Mouse (Mus musculus) spleen, postnatal 14 days (tissue): ENCODE results near the gene Zbed5.
"Not testable (repeated sequence)": the region's sequence is repeated elsewhere in the genome, so short reads cannot be mapped to it uniquely, and the experiment has no call there.

ENCODE experiments used
- DNase-seq, 2 experiments: peaks; one replicate each; pipeline ENCODE4 v3.0.0; 2021 to 2022; ENCODE audit warnings: low spot score in 2 of 2

Gene Zbed5

DNA sequence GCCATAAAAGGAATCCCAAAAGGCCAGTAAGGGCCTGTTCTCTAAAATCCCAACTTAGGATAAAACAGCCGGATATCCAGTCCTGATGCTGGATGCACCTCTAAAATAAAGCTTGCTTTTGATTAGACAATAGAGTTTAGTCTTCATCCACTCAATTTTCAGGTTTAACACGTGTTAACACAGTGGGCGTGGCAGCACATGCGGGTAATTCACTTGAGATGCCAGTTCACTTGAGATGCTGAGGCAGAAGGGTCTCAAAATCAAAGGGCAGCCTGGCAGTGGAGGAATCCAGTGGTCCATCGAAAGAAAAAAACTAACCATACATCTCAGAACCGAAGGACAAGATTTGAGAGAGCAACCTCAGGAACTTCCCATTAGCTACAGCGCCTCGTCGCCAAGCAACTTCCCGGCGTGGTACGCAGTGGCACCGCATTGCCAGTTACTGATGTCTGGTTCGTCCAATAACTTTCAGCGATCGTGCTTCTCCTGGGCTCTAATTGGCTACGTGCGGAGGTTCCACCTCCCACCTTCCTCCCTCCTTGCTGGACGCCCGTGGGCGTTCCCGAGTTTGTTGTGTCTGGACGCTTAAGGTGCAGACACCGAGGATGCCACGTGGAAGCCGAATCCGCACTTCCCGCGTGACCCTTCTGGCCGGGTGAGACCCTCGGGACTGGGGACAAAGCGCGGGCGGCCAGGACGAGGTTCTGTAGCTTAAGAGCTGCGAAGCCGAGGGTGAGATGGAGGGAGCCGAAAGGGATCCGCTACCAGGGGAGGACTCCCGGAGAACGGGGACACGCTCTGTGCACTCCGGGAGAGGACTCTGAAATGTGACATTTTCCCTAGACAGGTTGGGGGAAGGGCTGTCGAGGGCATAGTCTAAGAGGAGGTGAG, at the start of gene Zbed5:
Zbed5 (plus strand) TSS at position 526 of the 891 bp plus-strand sequence.
- peak; percentile 55 to 65 for DNase-seq

DNA sequence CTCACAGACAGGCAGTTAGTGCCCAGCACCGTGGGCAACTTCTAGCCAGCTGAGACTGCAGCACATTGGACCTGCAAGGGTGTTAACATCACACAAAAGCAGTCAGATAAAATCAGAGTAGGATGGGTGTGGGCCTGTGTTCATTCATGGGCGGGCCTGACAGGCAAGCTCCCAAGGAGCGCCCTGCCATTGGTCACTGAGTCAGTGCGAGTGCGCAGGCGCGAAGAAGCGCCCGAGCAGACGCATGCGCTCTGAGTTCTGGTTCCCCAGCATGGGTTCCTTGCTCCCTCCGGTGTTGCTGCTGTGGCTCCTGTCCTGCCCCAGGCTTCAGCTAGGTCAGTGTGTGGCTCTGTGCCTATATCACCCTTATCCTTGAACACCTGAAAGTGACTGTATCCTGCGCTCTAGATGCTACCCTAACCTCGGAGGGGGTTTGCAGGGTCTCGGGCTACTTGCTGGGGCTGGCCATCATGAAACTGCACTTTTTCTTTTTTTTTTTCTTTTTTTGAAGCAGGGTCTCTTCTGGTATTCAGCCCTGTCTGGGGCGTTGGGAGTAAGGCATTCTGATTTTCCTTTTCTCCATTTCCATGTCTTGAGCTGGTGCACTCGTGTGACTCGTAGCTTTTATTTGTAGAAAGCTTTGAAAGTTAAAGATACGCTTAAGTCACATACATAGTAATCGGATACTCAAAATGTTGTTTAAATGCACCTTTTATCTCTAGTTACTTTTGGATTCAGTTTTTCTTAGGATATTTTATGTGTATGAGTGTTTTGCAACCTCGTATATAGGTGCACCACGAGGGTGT, 48.6 kb upstream of the Zbed5 start, which contains the start of gene Sumf2:
Sumf2 (plus strand) TSS at position 235 of the 806 bp plus-strand sequence.
- peak; percentile 91 to 92 for DNase-seq

DNA sequence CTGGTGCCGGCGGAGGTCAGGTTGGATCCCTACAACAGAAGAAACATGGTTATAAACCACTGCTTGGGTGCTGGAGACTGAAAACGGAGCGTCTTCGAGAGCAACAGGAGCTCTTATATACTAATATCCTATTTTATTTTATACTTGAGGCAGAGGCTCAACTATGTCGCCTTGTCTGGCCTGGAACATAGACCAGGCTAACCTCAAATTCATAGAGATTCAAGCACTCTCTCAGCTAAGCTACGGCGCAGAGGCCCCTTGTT, 48.0 kb upstream of the Zbed5 start:
- DNase-seq = no peak

DNA sequence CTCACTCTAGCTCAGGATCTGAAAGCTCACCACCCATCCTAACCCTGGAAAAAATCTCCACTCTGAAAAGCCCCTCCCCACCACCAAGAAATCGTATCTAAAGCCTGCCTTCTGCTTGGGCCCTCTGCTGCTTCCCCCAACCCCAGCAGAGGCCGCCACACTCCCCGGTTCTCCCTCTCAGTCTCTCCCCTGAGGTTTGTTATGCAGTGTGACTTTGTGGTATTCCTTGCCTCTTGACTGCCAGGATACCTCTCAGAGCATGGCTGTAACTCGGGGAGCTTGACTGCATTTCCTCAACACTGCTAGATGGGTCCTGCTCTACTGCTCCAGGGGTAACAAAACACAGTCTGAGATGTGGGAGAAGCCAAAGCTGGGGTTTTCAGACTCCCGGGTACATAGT, 40.4 kb upstream of the Zbed5 start:
- no peak for DNase-seq

DNA sequence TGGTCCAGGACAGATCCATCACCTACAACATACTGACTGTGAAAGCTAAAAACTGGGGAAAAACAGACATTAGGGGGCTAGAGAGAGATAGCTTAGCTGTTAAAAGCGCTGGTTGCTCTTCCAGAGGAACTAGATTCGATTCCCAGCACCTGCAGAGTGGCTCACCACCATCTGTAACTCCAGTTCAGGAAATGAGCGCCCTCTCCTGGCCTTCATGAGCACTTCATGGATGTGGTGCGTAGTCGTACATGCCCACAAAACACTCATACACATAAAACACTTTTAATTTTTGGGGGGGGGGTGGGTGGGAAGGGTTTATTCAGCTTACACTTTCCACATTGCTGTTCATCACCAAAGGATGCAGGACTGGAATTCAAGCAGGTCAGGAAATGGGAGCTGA, 39.1 kb upstream of the Zbed5 start:
- DNase-seq = no peak

DNA sequence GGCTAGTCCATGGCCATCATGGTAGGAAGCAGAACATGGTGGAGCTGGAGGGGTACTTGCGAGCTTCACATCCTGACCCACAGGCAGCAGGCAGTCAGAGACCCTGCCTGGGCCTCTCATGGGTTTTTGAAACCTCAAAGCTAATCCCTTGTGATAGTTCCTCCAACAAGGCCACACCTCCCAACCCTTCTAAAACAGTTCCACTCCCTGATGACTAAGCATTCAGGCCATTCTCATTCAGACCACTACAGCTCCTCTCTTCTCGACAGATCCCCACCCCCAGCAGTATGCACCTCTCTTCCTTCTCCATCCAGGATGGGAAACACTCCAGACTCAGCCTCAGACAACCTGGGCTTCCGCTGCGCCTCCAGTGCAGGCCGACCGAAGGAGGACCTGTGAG, 33.2 kb upstream of the Zbed5 start:
- no peak for DNase-seq

DNA sequence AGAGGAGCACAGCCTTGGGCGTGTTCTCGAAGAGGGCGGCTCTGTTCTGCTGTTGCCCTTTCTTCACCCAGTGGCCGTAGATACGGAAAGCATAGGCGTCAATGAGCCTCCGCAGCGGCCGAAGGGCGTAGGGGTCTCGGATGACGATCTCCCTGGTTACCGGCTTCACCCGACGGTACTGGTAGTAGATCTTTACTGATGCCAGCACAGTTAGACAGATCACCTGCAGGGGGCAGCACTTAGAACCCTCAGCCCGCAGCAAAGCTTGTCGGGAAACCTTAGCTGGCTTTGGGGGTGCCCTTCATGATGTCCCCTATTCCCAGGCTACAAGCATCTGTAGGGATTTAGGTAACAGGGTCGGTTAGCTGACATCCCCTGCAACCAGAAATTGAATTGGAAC, 31.1 kb upstream of the Zbed5 start:
- peak in 1 of 2 experiments; percentile 37 for DNase-seq

DNA sequence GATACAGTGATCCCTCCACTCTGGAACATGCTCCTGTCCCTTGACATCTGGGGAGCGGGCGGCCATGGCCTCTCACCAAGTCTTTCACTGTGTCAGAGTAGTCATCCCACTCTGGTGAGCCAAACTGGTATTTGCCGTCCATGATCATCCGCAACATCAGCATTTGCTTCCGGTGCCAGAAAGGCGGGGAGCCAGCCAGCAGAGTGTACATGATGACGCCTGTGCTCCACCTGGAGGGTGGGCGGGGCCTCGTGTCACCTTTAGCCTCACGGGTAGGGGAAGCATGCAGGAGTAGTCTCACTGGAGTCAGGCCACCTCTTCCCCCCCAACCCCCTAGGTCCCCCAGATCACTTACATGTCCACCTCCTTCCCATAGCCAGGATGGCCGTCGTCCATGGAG, 29.7 kb upstream of the Zbed5 start:
- DNase-seq = no peak

DNA sequence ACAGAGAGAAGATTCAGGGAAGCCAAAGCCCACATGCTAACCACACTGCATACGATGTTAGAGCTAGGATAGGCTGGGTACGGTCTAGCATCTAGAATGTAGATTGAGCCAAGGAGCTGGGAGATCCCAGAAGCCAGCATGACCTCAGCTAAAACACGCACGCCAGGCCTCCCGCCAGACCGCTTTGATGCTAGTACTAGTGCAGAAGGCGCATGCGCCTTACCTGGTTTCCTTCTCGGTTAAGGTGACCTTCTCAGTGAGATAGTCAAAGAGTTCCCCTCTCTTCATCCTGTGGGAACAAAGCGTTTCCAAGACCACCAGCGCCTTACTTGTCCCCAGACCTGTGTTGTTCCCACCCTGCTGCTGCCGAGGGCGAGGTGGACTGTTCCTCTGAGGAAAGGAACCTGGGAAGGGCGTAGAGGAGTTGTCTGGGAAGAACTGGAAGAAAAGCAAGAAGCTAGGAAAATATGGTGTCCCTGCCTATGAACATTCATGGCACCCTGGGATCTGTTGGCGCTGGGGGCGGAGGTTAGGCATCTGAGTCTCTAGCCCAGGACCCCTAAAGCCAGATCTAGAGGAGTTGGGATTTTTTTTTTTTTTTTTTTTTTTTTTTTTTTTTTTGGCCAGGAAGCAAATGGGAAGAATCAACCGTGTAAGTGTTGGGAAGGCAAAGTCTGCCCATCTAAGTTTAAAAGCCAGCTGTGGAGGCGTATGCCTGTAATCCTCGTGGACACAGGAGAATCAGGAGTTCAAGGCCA, 26.1 kb upstream of the Zbed5 start:
- DNase-seq = no peak

DNA sequence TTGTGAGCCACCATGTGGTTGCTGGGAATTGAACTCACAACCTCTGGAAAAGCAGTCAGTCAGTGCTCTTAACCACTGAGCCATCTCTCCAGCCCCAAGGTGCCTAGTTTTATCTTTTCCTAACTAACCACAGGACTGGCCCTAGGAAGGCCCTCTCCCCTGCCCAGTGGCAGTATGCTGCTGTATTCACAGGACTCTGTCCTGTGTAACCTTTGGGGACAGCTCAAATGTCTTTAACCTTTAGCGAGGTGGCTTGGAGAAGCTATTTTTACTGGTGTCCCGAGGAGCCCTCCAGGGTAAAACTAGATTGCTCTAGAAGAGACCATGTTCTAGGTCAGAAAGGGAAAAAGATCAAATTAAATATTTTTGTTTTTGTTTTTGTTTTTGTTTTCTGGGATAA, 24.3 kb upstream of the Zbed5 start:
- no peak for DNase-seq

DNA sequence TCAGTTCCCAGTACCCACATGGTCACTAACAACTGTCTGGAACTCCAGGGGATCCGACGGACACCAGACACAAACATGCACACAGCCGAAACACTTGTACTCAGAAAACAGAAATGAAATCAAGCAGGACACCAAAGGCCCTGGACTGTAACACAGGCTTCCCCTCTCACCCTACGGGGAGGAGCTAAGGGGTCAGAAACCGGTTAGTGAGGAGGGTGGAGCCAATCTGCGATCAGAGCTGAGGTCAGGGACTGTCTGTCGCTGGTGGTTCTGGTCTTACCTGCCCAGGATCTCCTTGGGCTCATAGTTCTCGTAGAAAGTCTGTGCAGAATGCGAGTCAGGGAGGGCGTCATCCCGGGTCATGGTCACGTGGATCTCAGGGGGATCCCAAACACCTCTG, 21.6 kb upstream of the Zbed5 start:
- no peak for DNase-seq

DNA sequence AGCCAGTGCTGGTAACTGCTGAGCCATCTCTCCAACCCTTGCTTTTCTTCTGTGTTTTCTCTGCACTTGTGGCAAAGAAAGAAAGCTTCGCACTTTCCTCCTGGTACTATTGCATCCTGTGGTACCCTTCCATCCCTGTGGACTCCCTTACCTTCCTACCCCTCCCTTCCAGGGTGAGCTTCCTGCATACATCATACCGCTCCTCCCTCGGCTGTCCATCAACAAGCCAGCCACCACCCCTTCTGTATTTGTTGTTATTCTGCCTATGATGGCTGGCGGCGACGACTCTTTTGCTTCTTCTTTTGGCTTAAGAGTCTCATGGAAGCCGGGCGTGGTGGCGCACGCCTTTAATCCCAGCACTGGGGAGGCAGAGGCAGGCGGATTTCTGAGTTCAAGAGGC, 20.4 kb upstream of the Zbed5 start:
- DNase-seq = no peak

DNA sequence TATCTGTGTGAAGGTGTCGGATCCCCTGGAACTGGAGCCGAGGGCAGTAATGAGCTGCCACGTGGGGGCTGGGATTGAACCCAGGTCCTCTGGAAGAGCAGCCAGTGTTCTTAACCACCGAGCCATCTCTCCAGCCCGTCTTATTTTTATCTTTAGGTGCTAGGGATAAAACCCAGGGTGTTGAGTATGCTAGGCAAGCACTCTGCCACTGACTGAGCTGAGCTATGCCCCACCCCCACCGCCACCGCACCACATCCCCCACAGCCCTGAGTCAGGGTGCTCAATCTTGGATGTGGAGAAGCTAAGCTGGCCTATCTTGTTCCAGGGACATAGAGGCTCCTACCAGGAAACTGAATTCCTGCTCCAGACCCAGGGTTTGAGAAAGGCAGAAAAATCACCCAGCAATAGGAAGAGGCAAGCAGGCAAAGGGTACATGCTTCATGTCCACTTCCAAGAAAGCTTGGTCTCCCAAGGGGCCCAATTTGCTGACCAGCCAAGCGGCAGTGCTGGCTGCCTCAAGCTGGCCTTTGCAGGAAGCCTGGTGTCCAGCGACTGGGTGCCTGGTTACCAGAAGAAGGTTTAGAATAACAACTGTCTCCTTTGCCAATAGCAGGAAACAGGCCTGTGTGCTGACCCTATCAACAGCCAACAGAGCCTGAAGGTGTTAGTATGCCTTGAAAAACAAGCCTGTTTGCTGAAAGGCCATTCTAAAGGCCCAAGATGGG, 17.6 kb upstream of the Zbed5 start:
- DNase-seq = no peak

DNA sequence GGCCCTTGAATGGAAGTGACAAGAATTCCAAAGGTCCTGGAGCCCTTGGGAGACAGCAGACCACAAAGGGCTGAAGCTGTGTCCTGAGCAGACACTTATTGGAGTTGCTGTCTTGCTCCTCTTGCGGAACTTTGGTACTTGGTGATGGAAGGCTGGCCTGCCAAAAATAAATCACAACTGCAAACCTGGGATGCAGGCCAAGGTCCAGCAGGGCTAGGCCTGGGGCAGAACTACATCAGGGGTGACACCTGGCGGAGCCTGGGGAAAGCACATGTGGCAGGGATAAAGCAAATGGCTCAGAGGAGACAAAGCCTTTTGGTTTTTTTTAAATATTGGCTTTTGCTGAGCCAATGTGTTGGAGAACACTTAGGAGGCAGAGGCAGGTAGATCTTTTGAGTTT, 16.6 kb upstream of the Zbed5 start:
- no peak for DNase-seq

DNA sequence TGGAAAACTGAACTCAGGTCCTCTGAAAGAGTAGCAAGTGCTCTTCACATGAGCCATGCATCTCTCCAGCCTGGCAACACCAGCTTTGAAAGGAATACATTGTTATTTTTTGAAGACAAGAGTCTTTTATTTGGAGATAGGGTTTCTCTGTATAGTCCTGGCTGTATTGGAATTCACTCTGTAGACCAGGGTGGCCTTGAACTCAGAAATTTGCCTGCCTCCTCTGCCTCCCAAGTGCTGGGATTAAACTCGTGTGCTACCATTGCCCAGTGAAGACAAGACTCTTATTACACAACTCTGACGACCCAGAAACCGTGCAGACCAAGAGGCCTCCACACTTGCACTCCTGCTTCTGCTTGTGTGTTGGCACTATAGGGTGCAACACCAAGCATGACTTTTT, 15.6 kb upstream of the Zbed5 start:
- DNase-seq = no peak

DNA sequence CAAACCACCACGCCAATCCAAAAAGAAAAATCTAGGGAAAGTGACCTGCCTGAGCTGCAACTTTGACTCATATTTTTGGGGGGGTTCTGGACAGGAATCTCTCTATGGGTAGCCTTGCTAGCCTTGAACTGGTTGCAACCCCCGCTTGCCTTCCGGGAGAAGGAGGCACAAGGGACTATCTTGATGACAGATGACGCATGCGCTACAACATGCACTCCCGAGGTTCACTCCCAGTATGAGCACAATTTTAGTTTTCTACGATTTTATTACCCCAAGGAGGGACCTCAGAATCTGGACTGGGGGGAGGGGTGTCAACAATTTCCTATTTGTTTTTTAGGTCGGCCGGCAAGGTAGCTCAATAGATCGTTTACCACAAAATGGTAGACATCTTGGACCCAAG, 9.3 kb upstream of the Zbed5 start:
- no peak for DNase-seq

DNA sequence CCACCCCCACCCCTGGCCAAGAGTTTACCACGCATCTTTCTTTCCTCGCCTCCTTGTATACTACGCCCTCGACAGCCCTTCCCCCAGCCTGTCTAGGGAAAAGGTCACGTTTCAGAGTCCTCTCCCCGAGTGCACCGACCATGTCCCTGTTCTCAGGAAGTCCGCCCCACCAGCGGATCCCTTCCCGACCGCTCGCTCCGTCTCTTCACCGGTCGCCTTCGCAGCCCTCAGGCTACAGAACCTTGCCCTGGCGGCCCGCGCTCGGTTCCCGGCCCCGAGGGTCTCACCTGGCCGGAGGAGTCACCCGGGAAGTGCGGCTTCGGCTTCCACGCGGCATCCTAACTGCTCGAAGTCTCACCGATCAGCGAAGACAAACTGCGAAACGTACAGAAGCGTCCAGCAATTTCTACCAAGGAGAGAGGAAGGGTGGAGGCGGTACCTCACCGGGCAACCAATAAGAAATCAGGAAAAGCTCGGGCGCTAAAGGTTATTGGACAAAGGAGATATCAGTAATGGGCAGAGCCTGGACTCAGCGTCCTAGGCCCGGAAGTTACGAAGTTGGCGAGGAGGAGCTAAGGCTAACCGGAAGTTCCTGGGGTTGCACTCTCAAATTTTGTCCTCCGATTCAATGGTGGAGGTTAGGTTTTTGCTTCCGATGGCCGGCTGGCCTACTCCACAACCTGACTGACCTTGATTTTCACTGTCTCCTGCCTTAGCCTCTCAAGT, 8.4 kb upstream of the Zbed5 start, which contains the start of gene Chchd2:
Chchd2 (minus strand) TSS at position 560 of the 726 bp plus-strand sequence.
- DNase-seq = peak; percentile 80 to 85

DNA sequence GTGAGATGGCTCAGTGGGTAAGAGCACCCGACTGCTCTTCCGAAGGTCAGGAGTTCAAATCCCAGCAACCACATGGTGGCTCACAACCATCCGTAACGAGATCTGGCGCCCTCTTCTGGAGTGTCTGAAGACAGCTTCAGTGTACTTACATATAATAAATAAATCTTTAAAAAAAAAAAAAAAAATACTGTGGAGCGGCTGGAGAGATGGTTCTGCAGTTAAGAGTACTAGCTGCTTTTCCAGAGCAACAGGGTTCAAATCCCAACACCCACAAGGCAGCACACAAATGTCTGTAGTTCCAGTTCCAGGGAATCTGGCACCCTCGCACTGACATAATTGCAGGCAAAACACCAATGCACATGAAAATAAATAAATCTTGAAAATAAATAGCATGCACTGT, 5.1 kb upstream of the Zbed5 start:
- not testable (repeated sequence) for DNase-seq

DNA sequence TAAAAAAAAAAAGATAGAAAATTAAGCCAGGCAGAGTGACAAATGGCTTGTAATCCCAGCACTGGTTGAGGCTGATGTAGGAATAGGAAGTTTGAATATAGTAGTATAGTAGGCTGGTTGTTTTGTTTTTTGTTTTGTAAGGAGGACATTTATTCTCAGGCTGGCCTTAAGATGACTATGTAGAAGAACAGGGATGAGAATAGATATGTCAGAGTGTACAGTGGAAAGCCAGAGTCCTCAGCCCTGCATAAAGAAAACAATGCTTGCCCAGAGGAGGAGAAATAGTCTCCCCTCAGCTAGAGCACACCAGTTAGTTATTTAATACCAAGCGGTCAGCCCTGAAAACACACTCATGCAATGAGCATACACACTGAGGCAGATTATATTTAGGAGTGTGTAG, 2.9 kb downstream of the Zbed5 start, which contains the start of gene Phkg1:
Phkg1 (minus strand) TSS at position 101 of the 400 bp plus-strand sequence.
- no peak for DNase-seq

DNA sequence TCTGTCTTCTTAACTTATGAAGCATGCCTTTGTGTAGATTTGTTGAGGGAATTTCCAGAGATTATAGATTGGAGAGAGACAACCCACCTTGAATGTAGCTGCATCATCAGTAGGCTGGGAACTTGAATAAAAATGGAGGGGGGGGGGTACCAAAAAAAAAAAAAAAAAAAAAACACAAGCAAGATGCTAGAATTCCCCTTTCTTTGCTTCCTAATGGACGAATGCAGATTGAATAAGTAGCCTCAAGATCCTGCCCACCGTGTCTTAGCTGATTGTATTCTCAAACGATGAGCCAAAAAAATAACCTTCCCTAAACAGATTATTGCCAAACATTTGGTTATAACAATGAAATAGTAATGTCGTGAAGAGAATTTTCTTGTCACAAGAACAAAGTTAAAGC, 12.3 kb downstream of the Zbed5 start:
- DNase-seq = no peak
